Comparison of ENCODE assay signal across 21 mouse cellular contexts in genomic region chr10:13292026-13292425, GRCm38 (mm10).
A peak's percentile ranks its signal among the peaks of the same experiment; 100 is the strongest.
DNase-seq lines count a peak whose midpoint lies in the region; ATAC-seq and TF ChIP-seq lines count a peak whose summit lies in the region.
"Had no signal": no experiment of that assay in that cellular context is flagged by ENCODE, and none has a peak within 500 bp of the region (broad histone marks: within the 10 kb centered on the region; RNA-seq: fewer than 3 reads in every experiment).

No protein-coding gene starts in this region.

- 0 out of 2 replicates have a peak, but pooled peaks cover 3% of the 10 kb centered on the region for H3K36me3 ChIP-seq in hindbrain, embryonic 10.5 days
- H3K36me3 ChIP-seq in hindbrain, postnatal 0 days (ENCODE audit: insufficient read depth, low read length), result no peaks in the 10 kb centered on the region
- H3K36me3 ChIP-seq in neural tube, embryonic 12.5 days, result no peaks in the 10 kb centered on the region
- H3K36me3 ChIP-seq in neural tube, embryonic 15.5 days, result no peaks in the 10 kb centered on the region
- H3K36me3 ChIP-seq: forebrain, embryonic 15.5 days; G1E had no signal

- H3K27ac ChIP-seq in hindbrain, embryonic 10.5 days, result peak overlapping the region; percentile 9; the same call in 1 of the 2 replicates
- no peak overlapping the region for H3K27ac ChIP-seq in hindbrain, postnatal 0 days
- no peak overlapping the region for H3K27ac ChIP-seq in neural tube, embryonic 12.5 days
- H3K27ac ChIP-seq in neural tube, embryonic 15.5 days (replicated peaks), result no peak overlapping the region
- H3K27ac ChIP-seq in layer of hippocampus, adult 2 months, result no peak overlapping the region
- H3K27ac ChIP-seq: embryonic facial prominence, embryonic 12.5 days; forebrain, embryonic 15.5 days; heart, embryonic 15.5 days had no signal

- peaks cover 9% of the 10 kb centered on the region for H3K4me1 ChIP-seq in hindbrain, embryonic 10.5 days (replicated peaks)
- no peaks in the 10 kb centered on the region; the same call in 1 of the 2 replicates for H3K4me1 ChIP-seq in hindbrain, postnatal 0 days (ENCODE audit: insufficient read depth, low read length)
- H3K4me1 ChIP-seq in neural tube, embryonic 12.5 days, result no peaks in the 10 kb centered on the region; the same call in 1 of the 2 replicates
- 0 out of 2 replicates have a peak, but pooled peaks cover 5% of the 10 kb centered on the region for H3K4me1 ChIP-seq in neural tube, embryonic 15.5 days
- H3K4me1 ChIP-seq: embryonic facial prominence, embryonic 12.5 days; forebrain, embryonic 15.5 days had no signal

- H3K27me3 ChIP-seq in hindbrain, embryonic 10.5 days (ENCODE audit: insufficient read depth, poor library complexity, severe bottlenecking), result no peaks in the 10 kb centered on the region
- H3K27me3 ChIP-seq in hindbrain, postnatal 0 days (ENCODE audit: insufficient read depth, low read length), result no peaks in the 10 kb centered on the region
- no peaks in the 10 kb centered on the region for H3K27me3 ChIP-seq in neural tube, embryonic 12.5 days (replicated peaks)
- H3K27me3 ChIP-seq in neural tube, embryonic 15.5 days (replicated peaks), result no peaks in the 10 kb centered on the region
- H3K27me3 ChIP-seq: embryonic facial prominence, embryonic 12.5 days; forebrain, embryonic 15.5 days; heart, embryonic 15.5 days had no signal

- no peaks in the 10 kb centered on the region for H3K9me3 ChIP-seq in hindbrain, embryonic 10.5 days
- H3K9me3 ChIP-seq in hindbrain, postnatal 0 days (ENCODE audit: low read length), result no peaks in the 10 kb centered on the region
- H3K9me3 ChIP-seq in neural tube, embryonic 12.5 days, result no peaks in the 10 kb centered on the region
- H3K9me3 ChIP-seq in neural tube, embryonic 15.5 days (replicated peaks), result no peaks in the 10 kb centered on the region
- H3K9me3 ChIP-seq: embryonic facial prominence, embryonic 12.5 days; forebrain, embryonic 15.5 days; G1E; heart, embryonic 15.5 days had no signal

- H3K9ac ChIP-seq in hindbrain, postnatal 0 days (replicated peaks; ENCODE audit: low read length), result no peak overlapping the region
- no peak overlapping the region for H3K9ac ChIP-seq in neural tube, embryonic 12.5 days
- no peak overlapping the region for H3K9ac ChIP-seq in neural tube, embryonic 15.5 days (replicated peaks)
- H3K9ac ChIP-seq: embryonic facial prominence, embryonic 12.5 days; forebrain, embryonic 15.5 days; heart, embryonic 15.5 days had no signal

- no peak for TF ChIP-seq CTCF in hindbrain, postnatal 0 days (IDR thresholded peaks at IDR 0.05; ENCODE audit: low read depth)
- TF ChIP-seq CTCF in layer of hippocampus, adult 2 months (conservative IDR thresholded peaks at IDR 0.05), result no peak

- ATAC-seq in hindbrain, postnatal 0 days, result no peak
- peak; percentile 83 for ATAC-seq in neural tube, embryonic 12.5 days (ENCODE audit: low FRiP score, low read depth)
- ATAC-seq in neural tube, embryonic 15.5 days (ENCODE audit: low FRiP score), result no peak
- ATAC-seq: CD4-positive, CD25-positive, alpha-beta regulatory T cell, adult 4 months; forebrain, embryonic 15.5 days; inflammation-experienced regulatory T-cells, adult 6 months had no signal

- WGBS in hindbrain, embryonic 10.5 days, result 28% methylated on average over 2 of the region's 2 CpGs
- WGBS in hindbrain, postnatal 0 days, result 24% methylated on average over 2 of the region's 2 CpGs
- 6% methylated on average over 2 of the region's 2 CpGs for WGBS in neural tube, embryonic 12.5 days
- WGBS in neural tube, embryonic 15.5 days, result 15% methylated on average over 2 of the region's 2 CpGs

- H3K4me3 ChIP-seq in hindbrain, embryonic 10.5 days, result no peak overlapping the region
- no peak overlapping the region for H3K4me3 ChIP-seq in hindbrain, postnatal 0 days (ENCODE audit: low read length)
- no peak overlapping the region for H3K4me3 ChIP-seq in neural tube, embryonic 12.5 days
- H3K4me3 ChIP-seq in neural tube, embryonic 15.5 days (replicated peaks), result no peak overlapping the region
- no peak overlapping the region for H3K4me3 ChIP-seq in layer of hippocampus, adult 2 months
- H3K4me3 ChIP-seq: embryonic facial prominence, embryonic 12.5 days; forebrain, embryonic 15.5 days; heart, embryonic 15.5 days had no signal

- no peak overlapping the region for H3K4me2 ChIP-seq in hindbrain, postnatal 0 days (ENCODE audit: low read depth, low read length)
- no peak overlapping the region for H3K4me2 ChIP-seq in neural tube, embryonic 12.5 days (replicated peaks)
- H3K4me2 ChIP-seq in neural tube, embryonic 15.5 days, result no peak overlapping the region
- H3K4me2 ChIP-seq: embryonic facial prominence, embryonic 12.5 days; forebrain, embryonic 15.5 days; heart, embryonic 11.5 days; heart, embryonic 15.5 days had no signal

- DNase-seq in cerebellum, adult 9-11 months, result peak; percentile 5
- no peak for DNase-seq in cerebellum, postnatal 4 days (ENCODE audit: low spot score in 2 of 2)
- peak; percentile 13 for DNase-seq in hindbrain, embryonic 10.5 days (ENCODE audit: low spot score)
- no peak for DNase-seq in hindbrain, postnatal 0 days (ENCODE audit: low spot score)
- DNase-seq in layer of hippocampus, adult 2 months (ENCODE audit: low spot score in 2 of 2), result no peak
- DNase-seq: adrenal gland, adult 8-10 months; adrenal gland, postnatal 36 days; B cell, adult 2 months; gastrocnemius, postnatal 36 days; heart, adult 18-20 months; heart, postnatal 14 days; kidney, adult 11 months had no signal

Comparison
In these comparisons a context has a peak if more than half of its experiments do, and no peak if none do; other contexts are left out.
1. DNase-seq: peak in cerebellum, adult 9-11 months (single experiment) and hindbrain, embryonic 10.5 days (single experiment); none in cerebellum, postnatal 4 days (0 of 2), hindbrain, postnatal 0 days (single experiment) and layer of hippocampus, adult 2 months (0 of 2).